Mouse (Mus musculus) midbrain, embryonic 12.5 days (tissue): ENCODE data around the gene Kif17. TPM values are rescaled to one million over a fixed set of nuclear protein-coding genes. Genes with fewer than 3 reads are reported as not detected.

Source experiments
- microRNA-seq: library from miRNA; unstranded; fragments of <30 nt; microRNA quantifications from one replicate; pipeline ENCODE4, GENCODE M21; 2017
- polyA plus RNA-seq: library from polyadenylated mRNA; unstranded; fragments of >200 nt; fragmentation: Nextera tagmentation; extraction: Ambion mirVana; gene quantifications from 2 replicates; pipeline ENCODE4 v1.2.1, GENCODE M21; 2016

Gene Kif17
- polyA plus RNA-seq, 1 experiment from 2014 or later: 1.2 TPM

Small RNA genes lying within 50 kb of the gene (microRNA-seq; reads per million reads assigned to microRNA genes)
- gene Gm27646 (not detected), gene Mir7019 (1.4 reads per million)

Other genes with a start within 250 kb of the Kif17 start
- 217 and 228 TPM in 2 replicates for gene Hp1bp3, start 34.1 kb upstream of the Kif17 start, polyA plus RNA-seq
- gene Sh2d5, start within 50 bp of the Kif17 start, polyA plus RNA-seq: 3.2 and 3.3 TPM in 2 replicates
- gene Ddost, start 54.3 kb downstream of the Kif17 start, polyA plus RNA-seq: 210 and 216 TPM in 2 replicates
- 69.1 and 71.8 TPM in 2 replicates for gene Pink1, start 75.9 kb downstream of the Kif17 start, polyA plus RNA-seq
- 1.6 and 1.8 TPM in 2 replicates for gene Cda, start 117.6 kb downstream of the Kif17 start, polyA plus RNA-seq
- 0.27 and 0.34 TPM in 2 replicates for gene Fam43b, start 146.1 kb downstream of the Kif17 start, polyA plus RNA-seq
- gene Mul1, start 184.2 kb downstream of the Kif17 start, polyA plus RNA-seq: 16.0 and 17.5 TPM in 2 replicates
- 9.0 and 9.8 TPM in 2 replicates for gene Camk2n1, start 203.9 kb downstream of the Kif17 start, polyA plus RNA-seq